Mouse (Mus musculus): ENCODE measurements at regions not wholly inside any gene's neighbourhood (a gene's known extent, or its start where the extent isn't known, plus 50 kb on each side); places are given as distances from the start of the nearest gene placed in this dataset.
A peak's percentile ranks its signal among the peaks of the same experiment; 100 is the strongest.

DNA sequence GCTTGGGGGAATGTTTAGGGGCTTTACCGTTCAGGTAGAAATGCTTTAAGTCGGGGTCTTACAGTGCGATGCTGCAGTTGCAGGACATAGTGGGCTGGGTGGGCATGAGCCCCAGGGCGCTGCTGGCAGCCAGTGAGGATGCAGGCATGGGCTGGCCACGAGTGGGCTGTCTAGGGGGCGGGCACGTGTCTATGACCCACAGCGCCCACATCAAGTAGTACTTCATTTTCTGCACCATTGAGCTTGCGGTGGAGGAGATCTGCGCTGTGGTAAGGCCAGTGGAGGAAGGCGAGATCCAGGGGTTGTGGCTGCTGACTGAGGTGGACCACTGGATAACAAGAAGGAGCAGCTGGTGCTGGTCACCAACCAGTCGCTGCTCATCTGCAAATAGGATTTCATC lies 52.4 kb upstream of the Olfr291 start:
- Histone ChIP-seq H3K4me1 (no peaks in the 10 kb centered on the region), H3K4me2 (no peak overlapping the region), H3K4me3 (replicated peaks) (no peak overlapping the region), H3K9ac (no peak overlapping the region), H3K27me3 (no peaks in the 10 kb centered on the region), H3K36me3 (replicated peaks) (no peaks in the 10 kb centered on the region), H3K27ac (no peak overlapping the region), H3K9me3 (no peaks in the 10 kb centered on the region)
- WGBS = 42% methylated on average over 12 of the region's 12 CpGs
- ATAC-seq (ENCODE audit: low FRiP score) = no peak

- H3K27me3 ChIP-seq = no peaks in the 10 kb centered on the region
- no peak overlapping the region for H3K4me3 ChIP-seq (replicated peaks)
- H3K4me1 ChIP-seq = no peaks in the 10 kb centered on the region
- no peak for ATAC-seq (ENCODE audit: low FRiP score)
- H3K9ac ChIP-seq = no peak overlapping the region
- 3% methylated on average over 1 of the region's 1 CpGs for WGBS
- no peaks in the 10 kb centered on the region for H3K36me3 ChIP-seq (replicated peaks)
- H3K27ac ChIP-seq = no peak overlapping the region
- H3K4me2 ChIP-seq = no peak overlapping the region
- no peaks in the 10 kb centered on the region for H3K9me3 ChIP-seq
These were observed 58.7 kb upstream of the Olfr291 start for GRCm38 (mm10) chr7:84794655-84795054.

- Histone ChIP-seq H3K4me3 (replicated peaks) (peak overlapping the region; percentile 49), H3K9me3 (no peaks in the 10 kb centered on the region), H3K27ac (peak overlapping the region; percentile 63; the same call in 1 of the 2 replicates), H3K4me2 (peak overlapping the region; percentile 66), H3K9ac (peak overlapping the region; percentile 57), H3K36me3 (replicated peaks) (no peaks in the 10 kb centered on the region), H3K4me1 (no peaks in the 10 kb centered on the region), H3K27me3 (no peaks in the 10 kb centered on the region)
- peak; percentile 93 for ATAC-seq (ENCODE audit: low FRiP score)
- WGBS = under 1% methylated on average over 30 of the region's 30 CpGs
These were observed 74.0 kb upstream of the Olfr291 start for GRCm38 (mm10) chr7:84779276-84779825.

- H3K27me3 ChIP-seq = no peaks in the 10 kb centered on the region
- no peaks in the 10 kb centered on the region for H3K4me1 ChIP-seq
- no peak overlapping the region for H3K9ac ChIP-seq
- H3K9me3 ChIP-seq = no peaks in the 10 kb centered on the region
- no peak overlapping the region for H3K4me2 ChIP-seq
- no peaks in the 10 kb centered on the region for H3K36me3 ChIP-seq (replicated peaks)
- no peak overlapping the region for H3K27ac ChIP-seq
- H3K4me3 ChIP-seq (replicated peaks) = no peak overlapping the region
- no peak for ATAC-seq (ENCODE audit: low FRiP score)
These were observed 75.7 kb upstream of the Olfr291 start for GRCm38 (mm10) chr7:84777696-84778095.

- Histone ChIP-seq H3K36me3 (replicated peaks) (no peaks in the 10 kb centered on the region), H3K27me3 (no peaks in the 10 kb centered on the region), H3K27ac (no peak overlapping the region), H3K4me1 (no peaks in the 10 kb centered on the region), H3K9ac (no peak overlapping the region), H3K4me2 (no peak overlapping the region), H3K4me3 (replicated peaks) (no peak overlapping the region), H3K9me3 (no peaks in the 10 kb centered on the region)
- 85% methylated on average over 3 of the region's 3 CpGs for WGBS
- ATAC-seq (ENCODE audit: low FRiP score) = no peak
These were observed 66.5 kb upstream of the Zfand6 start for GRCm38 (mm10) chr7:84756261-84756660.

DNA sequence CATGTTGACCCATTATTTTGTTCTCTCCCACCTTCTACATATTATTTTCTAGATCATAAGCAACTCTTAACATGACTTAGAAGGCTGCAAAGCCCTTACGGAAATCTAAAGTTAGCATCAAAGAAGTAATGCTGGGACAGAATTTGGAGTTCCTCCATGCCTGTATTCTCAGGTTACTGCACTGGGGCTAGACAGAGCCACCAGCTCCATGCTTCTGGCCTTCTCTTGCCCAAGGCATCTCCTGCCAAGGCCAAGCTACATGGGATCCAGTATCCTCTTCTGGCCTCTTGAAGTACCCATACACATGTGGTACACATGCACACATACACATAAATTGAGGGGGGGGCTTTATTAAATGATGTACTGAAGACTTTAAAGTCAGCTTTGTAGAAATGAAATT lies 63.6 kb upstream of the Zfand6 start:
- Histone ChIP-seq H3K27ac (no peak overlapping the region), H3K9me3 (no peaks in the 10 kb centered on the region), H3K36me3 (replicated peaks) (no peaks in the 10 kb centered on the region), H3K4me3 (replicated peaks) (no peak overlapping the region), H3K9ac (no peak overlapping the region), H3K27me3 (no peaks in the 10 kb centered on the region), H3K4me1 (peaks cover 6% of the 10 kb centered on the region; the same call in 1 of the 2 replicates), H3K4me2 (no peak overlapping the region)
- WGBS = 84% methylated on average over 1 of the region's 1 CpGs
- no peak for ATAC-seq (ENCODE audit: low FRiP score)

- Histone ChIP-seq H3K4me2 (peak overlapping the region; percentile 56), H3K27ac (no peak overlapping the region), H3K36me3 (replicated peaks) (no peaks in the 10 kb centered on the region), H3K9me3 (no peaks in the 10 kb centered on the region), H3K27me3 (no peaks in the 10 kb centered on the region), H3K9ac (peak overlapping the region; percentile 33; the same call in 1 of the 2 replicates), H3K4me1 (peaks cover 6% of the 10 kb centered on the region; the same call in 1 of the 2 replicates), H3K4me3 (replicated peaks) (peak overlapping the region; percentile 41)
- peak; percentile 78; the same call in 1 of the 2 replicates for ATAC-seq (ENCODE audit: low FRiP score)
- 3% methylated on average over 21 of the region's 21 CpGs for WGBS
These were observed 59.9 kb upstream of the Zfand6 start for GRCm38 (mm10) chr7:84749434-84750301.

DNA sequence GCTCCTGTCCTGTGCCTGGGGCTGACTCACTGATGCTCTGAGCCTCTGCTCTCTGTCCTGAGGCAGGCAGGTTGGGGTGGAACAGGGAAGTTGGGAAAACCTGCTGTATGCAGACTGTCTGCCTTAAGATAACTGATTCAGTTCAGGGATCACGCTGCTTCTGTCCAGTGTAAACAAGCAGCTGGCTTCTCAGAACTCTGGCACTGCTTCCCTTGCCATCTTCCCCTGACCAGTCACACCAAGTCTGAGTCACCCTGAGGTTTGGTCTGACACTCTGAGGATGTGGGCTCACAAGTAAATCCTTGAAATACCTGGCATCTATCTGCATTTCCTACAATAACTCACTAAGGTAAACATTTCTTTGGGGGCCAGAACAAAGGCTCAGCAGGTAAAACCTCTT lies 58.1 kb upstream of the Zfand6 start:
- no peaks in the 10 kb centered on the region for H3K27me3 ChIP-seq
- no peak overlapping the region for H3K9ac ChIP-seq
- peaks cover 6% of the 10 kb centered on the region; the same call in 1 of the 2 replicates for H3K4me1 ChIP-seq
- no peak overlapping the region for H3K27ac ChIP-seq
- 56% methylated on average over 1 of the region's 1 CpGs for WGBS
- ATAC-seq (ENCODE audit: low FRiP score) = no peak
- no peaks in the 10 kb centered on the region for H3K36me3 ChIP-seq (replicated peaks)
- no peaks in the 10 kb centered on the region for H3K9me3 ChIP-seq
- H3K4me2 ChIP-seq = no peak overlapping the region
- H3K4me3 ChIP-seq (replicated peaks) = no peak overlapping the region

DNA sequence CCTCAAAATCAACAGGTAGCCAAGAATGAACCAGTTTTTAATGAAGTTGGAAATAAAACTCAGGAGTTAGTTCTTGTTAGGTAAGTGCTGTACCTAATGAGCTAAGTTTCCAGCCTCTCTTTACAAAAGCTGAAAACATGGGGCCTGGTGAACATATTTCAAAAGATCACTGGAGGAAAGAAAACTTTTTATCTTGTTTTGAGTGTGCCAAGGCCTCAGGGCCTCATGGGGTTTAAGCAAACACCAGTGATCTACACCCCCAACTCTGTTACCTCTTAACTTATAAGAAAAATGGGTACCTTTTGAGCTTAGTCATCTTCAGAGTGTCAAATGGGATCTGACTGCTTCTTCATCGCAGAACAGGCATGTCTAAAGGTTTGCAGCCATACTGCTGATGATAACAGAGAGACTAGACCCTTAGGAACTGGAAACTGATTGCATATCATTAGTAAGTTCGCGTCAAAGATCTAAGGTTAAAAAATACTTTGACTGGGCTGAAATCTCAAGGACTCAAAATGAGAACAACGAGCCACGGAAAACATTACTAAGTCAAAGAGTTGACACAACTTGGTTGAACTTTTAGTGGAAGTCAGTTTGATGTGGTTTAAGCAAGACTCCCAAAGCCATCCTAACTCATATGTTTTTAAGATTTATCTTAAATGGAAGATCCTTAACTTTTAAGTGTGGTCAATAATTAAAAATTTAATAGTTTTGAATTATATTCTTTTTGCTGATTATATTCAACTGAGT lies 54.7 kb upstream of the Zfand6 start:
- no peak overlapping the region for H3K4me2 ChIP-seq
- no peak overlapping the region for H3K27ac ChIP-seq
- H3K4me1 ChIP-seq = peaks cover 3% of the 10 kb centered on the region; the same call in 1 of the 2 replicates
- no peak overlapping the region for H3K4me3 ChIP-seq (replicated peaks)
- H3K9ac ChIP-seq = no peak overlapping the region
- ATAC-seq (ENCODE audit: low FRiP score) = no peak
- no peaks in the 10 kb centered on the region for H3K36me3 ChIP-seq (replicated peaks)
- no peaks in the 10 kb centered on the region for H3K27me3 ChIP-seq
- H3K9me3 ChIP-seq = no peaks in the 10 kb centered on the region
- WGBS = 93% methylated on average over 5 of the region's 5 CpGs

- Histone ChIP-seq H3K36me3 (replicated peaks) (no peaks in the 10 kb centered on the region), H3K4me1 (no peaks in the 10 kb centered on the region), H3K27ac (no peak overlapping the region), H3K27me3 (no peaks in the 10 kb centered on the region), H3K9me3 (no peaks in the 10 kb centered on the region), H3K4me2 (no peak overlapping the region), H3K9ac (no peak overlapping the region), H3K4me3 (replicated peaks) (no peak overlapping the region)
- 28% methylated on average over 2 of the region's 2 CpGs for WGBS
- no peak for ATAC-seq (ENCODE audit: low FRiP score)
These were observed 50.2 kb upstream of the Zfand6 start for GRCm38 (mm10) chr7:84739965-84740390.

All from forebrain, embryonic 12.5 days (tissue).